Comparison of ENCODE assay signal across 9 mouse cellular contexts in the genomic region with DNA sequence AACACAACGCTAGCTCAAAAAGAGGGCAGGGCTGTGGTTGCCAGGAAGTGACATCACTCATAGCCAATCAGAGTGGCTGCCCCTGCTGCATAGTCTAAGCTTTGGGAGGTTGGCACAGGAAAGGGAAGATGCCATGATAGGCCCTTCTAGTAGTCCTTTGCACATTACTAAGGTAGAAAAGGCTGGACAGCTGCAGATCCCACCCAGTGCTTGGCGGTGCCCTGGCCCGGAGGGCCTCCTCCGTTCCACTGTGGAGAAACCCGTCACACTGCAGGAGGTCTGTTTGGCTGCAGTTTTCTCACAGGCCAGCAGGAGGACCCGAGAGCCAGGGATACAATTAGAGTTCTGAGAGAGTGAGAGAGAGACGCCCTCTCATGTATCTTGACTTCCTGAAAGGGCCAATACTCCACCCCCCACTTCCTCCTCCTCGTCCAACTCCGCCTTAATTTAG. TPM values are rescaled to one million over a fixed set of nuclear protein-coding genes. Genes with fewer than 3 reads are reported as not detected.
DNase-seq lines count a peak whose midpoint lies in the region; ATAC-seq and TF ChIP-seq lines count a peak whose summit lies in the region.
"Had no signal": no experiment of that assay in that cellular context is flagged by ENCODE, and none has a peak within 500 bp of the region (broad histone marks: within the 10 kb centered on the region; RNA-seq: fewer than 3 reads in every experiment).

No protein-coding gene starts in this region.

- no peak for TF ChIP-seq POLR2A in cerebellum, adult 2 months (IDR thresholded peaks at IDR 0.05; ENCODE audit: borderline replicate concordance, insufficient read depth, low read length)

- H3K36me3 ChIP-seq in G1E (replicated peaks), result peaks cover 78% of the 10 kb centered on the region
- H3K36me3 ChIP-seq in hindbrain, embryonic 10.5 days, result peaks cover 99% of the 10 kb centered on the region
- peaks cover 74% of the 10 kb centered on the region for H3K36me3 ChIP-seq in lung, embryonic 15.5 days

- peak; percentile 21; the same call in 1 of the 2 replicates for TF ChIP-seq CTCF in G1E (IDR thresholded peaks at IDR 0.05; ENCODE audit: low read depth, low read length)
- peak; percentile 76 for TF ChIP-seq CTCF in cerebellum, adult 2 months (IDR thresholded peaks at IDR 0.05; ENCODE audit: borderline replicate concordance, insufficient read depth, low read depth, low read length)

- H3K4me1 ChIP-seq in G1E (ENCODE audit: insufficient read depth, low read depth, low read length), result no peaks in the 10 kb centered on the region
- peaks cover 4% of the 10 kb centered on the region for H3K4me1 ChIP-seq in cerebellum, adult 2 months (ENCODE audit: control insufficient read depth, insufficient read depth, low read length)
- H3K4me1 ChIP-seq in hindbrain, embryonic 10.5 days (replicated peaks), result peaks cover 80% of the 10 kb centered on the region
- H3K4me1 ChIP-seq in lung, embryonic 15.5 days, result peaks cover 18% of the 10 kb centered on the region

- no peak overlapping the region for H3K27ac ChIP-seq in cerebellum, adult 2 months (ENCODE audit: insufficient read depth, low read length)
- peak overlapping the region; percentile 30 for H3K27ac ChIP-seq in hindbrain, embryonic 10.5 days
- H3K27ac ChIP-seq in lung, embryonic 15.5 days, result no peak overlapping the region

- DNase-seq in G1E (ENCODE audit: low spot score), result peak; percentile 35
- DNase-seq in cerebellum, adult 2 months, result peak; percentile 72 to 85
- peak; percentile 84 for DNase-seq in hindbrain, embryonic 10.5 days (ENCODE audit: low spot score)
- peak; percentile 96 for DNase-seq in layer of hippocampus, adult 9-10 months (ENCODE audit: low spot score)
- DNase-seq in ovary, adult 18-20 months (ENCODE audit: low spot score), result peak; percentile 44
- DNase-seq in thymus, postnatal 0 days (ENCODE audit: low spot score), result peak; percentile 91

- peaks cover 58% of the 10 kb centered on the region for H3K9me3 ChIP-seq in G1E (replicated peaks)
- no peaks in the 10 kb centered on the region for H3K9me3 ChIP-seq in hindbrain, embryonic 10.5 days
- H3K9me3 ChIP-seq in lung, embryonic 15.5 days, result no peaks in the 10 kb centered on the region

- peak; percentile 38 for ATAC-seq in G1E (ENCODE audit: extremely low read depth, insufficient number of reproducible peaks, low FRiP score, poor library complexity, severe bottlenecking)
- ATAC-seq in frontal cortex, adult (ENCODE audit: low TSS enrichment), result peak; percentile 66
- ATAC-seq in lung, embryonic 15.5 days (ENCODE audit: borderline replicate concordance, extremely low read depth, low FRiP score, low TSS enrichment), result peak; percentile 58

- H3K4me2 ChIP-seq in lung, embryonic 15.5 days, result peak overlapping the region; percentile 30

- no peaks in the 10 kb centered on the region for H3K27me3 ChIP-seq in G1E (ENCODE audit: insufficient read depth, low read length)
- no peaks in the 10 kb centered on the region for H3K27me3 ChIP-seq in cerebellum, adult 2 months (ENCODE audit: control insufficient read depth, insufficient read depth, low read length)
- H3K27me3 ChIP-seq in hindbrain, embryonic 10.5 days (ENCODE audit: insufficient read depth, poor library complexity, severe bottlenecking), result no peaks in the 10 kb centered on the region
- no peaks in the 10 kb centered on the region for H3K27me3 ChIP-seq in lung, embryonic 15.5 days

- no peak overlapping the region for H3K4me3 ChIP-seq in G1E (ENCODE audit: low read depth, low read length)
- H3K4me3 ChIP-seq in cerebellum, adult 2 months (replicated peaks; ENCODE audit: insufficient read depth, low read depth, low read length), result peak overlapping the region; percentile 28
- peak overlapping the region; percentile 30; the same call in 1 of the 2 replicates for H3K4me3 ChIP-seq in hindbrain, embryonic 10.5 days
- H3K4me3 ChIP-seq in lung, embryonic 15.5 days, result peak overlapping the region; percentile 6; the same call in 1 of the 2 replicates
- H3K4me3 ChIP-seq: myocyte had no signal

- 13% methylated on average over 9 of the region's 9 CpGs for WGBS in cerebellum, adult 2 months
- WGBS in hindbrain, embryonic 10.5 days, result 18% methylated on average over 9 of the region's 9 CpGs
- WGBS in lung, embryonic 15.5 days, result 10% methylated on average over 9 of the region's 9 CpGs

- H3K9ac ChIP-seq in lung, embryonic 15.5 days, result no peak overlapping the region

RNA-seq across cellular contexts. Expression of a gene that starts 38.9 kb away (rescaled TPM):
- total RNA-seq in G1E (2014; fragmentation: Nextera tagmentation), result not detected in 2 replicates
- 0.05 TPM in 1 of 2 replicates, not detected in the other for total RNA-seq in G1E (2017)
- not detected in 2 replicates for polyA plus RNA-seq in G1E (2012)
- polyA plus RNA-seq in cerebellum, adult 2 months (2012; rRNA removed), result 24.1 and 32.5 TPM in 2 replicates
- 19.9 and 30.6 TPM in 2 replicates for polyA plus RNA-seq in hindbrain, embryonic 10.5 days (2016; fragmentation: Nextera tagmentation; extraction: Ambion mirVana)
- polyA plus RNA-seq in lung, embryonic 15.5 days (2015; fragmentation: Nextera tagmentation; extraction: Ambion mirVana), result 19.3 and 20.6 TPM in 2 replicates
- polyA plus RNA-seq in thymus, postnatal 0 days (2015; fragmentation: Nextera tagmentation; extraction: Ambion mirVana), result 3.5 and 3.7 TPM in 2 replicates

RNA-seq across cellular contexts. Expression of a gene that starts 51.1 kb away (rescaled TPM):
- total RNA-seq in G1E (2014; fragmentation: Nextera tagmentation) (20.2 and 21.6 TPM in 2 replicates), G1E (2017) (0.93 and 1.0 TPM in 2 replicates)
- 54.1 and 64.6 TPM in 2 replicates for polyA plus RNA-seq in G1E (2012)
- polyA plus RNA-seq in cerebellum, adult 2 months (2012; rRNA removed), result 52.4 and 55.4 TPM in 2 replicates
- polyA plus RNA-seq in hindbrain, embryonic 10.5 days (2016; fragmentation: Nextera tagmentation; extraction: Ambion mirVana), result 25.1 and 29.4 TPM in 2 replicates
- polyA plus RNA-seq in lung, embryonic 15.5 days (2015; fragmentation: Nextera tagmentation; extraction: Ambion mirVana), result 23.7 and 24.1 TPM in 2 replicates
- polyA plus RNA-seq in thymus, postnatal 0 days (2015; fragmentation: Nextera tagmentation; extraction: Ambion mirVana), result 18.0 TPM in 2 replicates

Comparison
In these comparisons a context has a peak if more than half of its experiments do, and no peak if none do; other contexts are left out.
1. DNase-seq: peak in every context shown above with its lines; median percentile 96 in layer of hippocampus, adult 9-10 months; 91 in thymus, postnatal 0 days; 84 in hindbrain, embryonic 10.5 days; 78 in cerebellum, adult 2 months; 44 in ovary, adult 18-20 months; 35 in G1E.